Mouse (Mus musculus) thymus, adult 2 months (tissue): ENCODE data around the gene Tceanc.

ENCODE experiments used
- CTCF ChIP-seq: fragments of 200-500 bp; IDR thresholded peaks from 2 replicates; pipeline ENCODE4 v1.5.1; 2012; ENCODE audit warnings: mild to moderate bottlenecking, control low read depth, low read length, moderate library complexity, borderline replicate concordance; ENCODE audit not compliant: control insufficient read depth, poor library complexity, insufficient read depth; ENCODE audit errors: extremely low read depth
- POLR2A ChIP-seq: fragments of 200-500 bp; IDR thresholded peaks from 2 replicates; pipeline ENCODE4 v1.6.1; 2012; ENCODE audit warnings: mild to moderate bottlenecking, low read length, control low read depth, moderate library complexity; ENCODE audit not compliant: control insufficient read depth, poor library complexity, insufficient read depth; ENCODE audit errors: extremely low read depth

DNA sequence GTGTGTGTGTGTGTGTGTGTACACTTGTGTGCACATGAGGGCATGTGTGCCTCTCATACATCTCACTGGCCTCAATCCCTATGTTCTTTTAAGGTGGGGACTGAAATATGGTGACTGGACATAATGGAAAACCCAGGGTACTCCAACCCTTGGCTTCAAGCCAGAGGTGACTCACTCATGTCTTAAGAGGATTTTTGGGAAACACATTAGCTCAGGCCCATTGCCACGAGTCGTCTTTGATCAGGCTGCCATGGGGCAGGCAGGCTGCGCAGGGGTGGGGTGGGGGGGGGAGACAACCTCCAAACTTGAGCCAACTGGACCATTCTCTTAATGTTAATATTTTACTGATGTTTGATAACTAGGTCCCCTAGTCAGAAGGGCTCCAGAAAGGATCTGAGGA is 41.0 kb upstream of the Tceanc start:
- TF ChIP-seq CTCF (no peak), POLR2A (no peak)
